Mouse (Mus musculus) layer of hippocampus, postnatal 25 days (tissue): ENCODE results near the gene Hoxa6. TPM values are rescaled to one million over a fixed set of nuclear protein-coding genes. Genes with fewer than 3 reads are reported as not detected.
A peak's percentile ranks its signal among the peaks of the same experiment; 100 is the strongest.

ENCODE experiments used
- DNase-seq, 2 experiments: peaks; one replicate each; pipeline ENCODE4 v3.0.0; 2022; ENCODE audit warnings: mixed read lengths in 2 of 2, low spot score in 1 of 2; ENCODE audit errors: extremely low spot score in 1 of 2
- total RNA-seq, 2 experiments: library from RNA; stranded (reverse); gene quantifications; 2 replicates each; pipeline ENCODE4 v1.2.3; 2021

The Hoxa6 gene
- not detected for total RNA-seq

DNA sequence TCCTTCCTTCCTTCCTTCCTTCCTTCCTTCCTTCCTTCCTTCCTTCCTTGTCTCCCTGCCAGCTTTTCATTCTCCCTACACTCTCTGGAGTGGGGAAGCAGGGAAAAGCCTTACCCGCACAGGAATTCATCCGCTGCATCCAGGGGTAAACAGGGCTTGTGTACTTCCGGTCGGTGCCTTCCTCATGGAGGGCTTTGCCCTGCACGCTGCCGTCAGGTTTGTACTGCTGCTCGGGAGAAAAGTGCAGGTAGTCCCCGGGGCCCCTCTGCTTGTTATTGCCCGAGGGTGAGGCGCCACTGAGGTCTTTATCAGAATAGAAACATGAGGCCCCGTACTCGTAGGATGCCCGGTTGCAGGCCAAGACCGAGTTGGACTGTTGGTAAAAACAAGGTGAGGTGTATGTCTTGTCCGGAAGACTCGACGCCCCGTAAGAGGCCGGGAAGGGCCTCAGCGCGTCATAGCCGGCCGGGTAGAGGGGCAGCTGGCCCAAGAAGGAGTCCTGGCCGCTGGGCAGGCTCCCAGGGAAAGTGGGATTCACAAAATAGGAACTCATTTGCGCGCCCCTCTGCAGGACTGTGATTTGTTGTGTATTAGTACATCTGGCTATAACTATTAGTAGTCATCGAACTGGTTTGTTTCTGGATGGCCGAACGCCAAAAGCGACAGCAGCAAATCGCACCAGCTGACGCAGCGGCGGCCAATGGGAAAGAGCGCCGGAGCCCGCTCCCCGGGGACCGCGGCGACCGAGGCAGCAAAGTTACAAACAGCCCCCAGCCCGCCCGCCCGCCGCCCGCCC, at the start of gene Hoxa6:
TSS of gene Hoxa6 (minus strand) at position 651 of the 796 bp plus-strand sequence.
- DNase-seq, result no peak

DNA sequence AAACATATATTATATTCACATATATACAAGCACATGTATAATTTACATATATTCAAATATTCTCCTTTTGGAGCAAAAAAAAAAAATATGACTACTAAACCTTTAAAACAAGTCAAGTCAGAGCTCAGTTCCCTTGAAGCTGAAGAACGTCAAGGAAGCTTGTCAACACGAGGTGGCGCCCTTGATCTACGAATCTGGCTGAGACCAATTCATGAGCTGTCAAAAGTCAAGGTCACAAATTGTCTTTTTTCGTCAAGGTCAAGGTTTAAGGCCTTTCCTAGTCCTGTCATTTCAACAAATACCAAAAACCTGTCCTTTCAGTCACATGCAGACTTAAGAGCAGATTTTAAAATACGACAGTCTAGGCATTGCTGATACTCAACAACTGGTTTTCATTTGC, 48.4 kb upstream of the Hoxa6 start:
- peak; percentile 62 to 89 for DNase-seq

DNA sequence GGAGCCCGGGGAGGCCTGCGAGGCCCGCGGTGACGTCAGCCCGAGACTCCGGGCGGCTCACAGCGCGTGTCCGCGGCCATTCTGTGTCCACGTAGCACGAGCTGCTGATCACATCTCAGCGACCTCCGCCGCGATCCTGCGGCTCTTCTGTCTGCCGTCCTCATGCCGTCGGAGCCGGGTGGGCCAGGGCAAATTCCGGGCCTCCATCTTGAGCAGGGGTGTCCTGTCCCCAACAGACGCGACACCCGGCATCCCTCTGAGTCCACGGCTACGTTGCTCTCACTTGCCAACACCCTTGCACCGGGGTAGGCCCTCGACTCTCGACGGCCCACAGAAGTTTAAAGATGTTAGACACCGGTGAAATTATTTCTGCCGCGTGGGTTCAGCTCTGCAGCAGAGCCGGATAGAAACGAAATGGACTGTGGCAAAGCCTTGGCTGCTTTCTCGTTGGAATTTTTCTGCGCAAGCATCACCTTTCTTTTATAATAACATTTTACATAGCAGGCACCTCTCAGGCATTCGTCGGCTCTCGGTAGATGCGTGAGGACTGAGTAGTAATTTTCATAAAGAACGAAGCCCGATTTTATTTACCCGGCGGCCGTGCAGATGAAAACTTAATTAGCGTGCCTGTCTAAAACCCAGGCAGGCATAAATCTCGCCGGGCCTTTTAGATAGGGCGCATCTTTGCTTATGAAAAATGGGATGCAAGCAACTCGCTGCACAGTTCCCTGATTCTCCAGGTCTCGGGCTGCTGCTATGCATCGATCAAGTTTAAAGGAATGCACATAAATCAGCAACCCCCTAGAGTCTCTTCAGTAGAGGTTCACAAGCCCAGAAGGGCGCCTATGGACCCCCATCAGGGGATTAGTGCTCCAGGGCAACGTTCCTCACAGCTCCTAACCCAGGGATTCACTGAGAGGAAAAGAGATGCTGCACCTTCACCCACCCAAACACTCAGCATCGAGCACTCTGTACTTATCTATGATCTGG, 45.3 kb upstream of the Hoxa6 start:
- no peak for DNase-seq

DNA sequence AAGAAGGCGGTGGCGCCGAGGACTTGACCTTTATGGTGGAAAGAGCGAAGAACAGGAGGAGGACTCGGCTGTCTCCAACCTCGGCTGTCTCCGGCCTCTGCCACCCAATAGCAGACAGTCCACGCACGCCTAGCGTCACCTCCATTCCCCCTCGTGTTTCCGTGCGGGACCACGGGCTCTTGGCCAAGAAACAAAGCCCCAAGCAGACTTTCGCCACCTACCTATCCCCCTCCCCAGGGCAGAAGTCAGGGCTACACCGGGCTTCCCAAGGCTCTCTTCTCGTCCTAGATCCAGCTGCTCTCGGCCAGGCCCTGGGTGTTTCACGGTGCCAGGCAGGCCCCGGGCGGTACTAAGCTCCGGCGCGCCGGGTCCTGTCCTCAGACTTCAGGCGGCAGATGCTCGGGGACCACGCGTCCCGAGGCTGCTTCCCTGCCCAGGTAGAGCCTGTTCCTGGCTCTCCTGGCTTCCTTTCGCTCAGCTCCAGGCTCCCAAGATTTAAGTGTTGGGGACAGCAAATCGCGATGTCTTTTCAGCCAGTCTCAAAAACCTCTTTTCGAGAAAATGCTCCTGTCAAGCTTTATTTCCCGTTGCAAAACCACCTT, 44.4 kb upstream of the Hoxa6 start:
- DNase-seq, result no peak

DNA sequence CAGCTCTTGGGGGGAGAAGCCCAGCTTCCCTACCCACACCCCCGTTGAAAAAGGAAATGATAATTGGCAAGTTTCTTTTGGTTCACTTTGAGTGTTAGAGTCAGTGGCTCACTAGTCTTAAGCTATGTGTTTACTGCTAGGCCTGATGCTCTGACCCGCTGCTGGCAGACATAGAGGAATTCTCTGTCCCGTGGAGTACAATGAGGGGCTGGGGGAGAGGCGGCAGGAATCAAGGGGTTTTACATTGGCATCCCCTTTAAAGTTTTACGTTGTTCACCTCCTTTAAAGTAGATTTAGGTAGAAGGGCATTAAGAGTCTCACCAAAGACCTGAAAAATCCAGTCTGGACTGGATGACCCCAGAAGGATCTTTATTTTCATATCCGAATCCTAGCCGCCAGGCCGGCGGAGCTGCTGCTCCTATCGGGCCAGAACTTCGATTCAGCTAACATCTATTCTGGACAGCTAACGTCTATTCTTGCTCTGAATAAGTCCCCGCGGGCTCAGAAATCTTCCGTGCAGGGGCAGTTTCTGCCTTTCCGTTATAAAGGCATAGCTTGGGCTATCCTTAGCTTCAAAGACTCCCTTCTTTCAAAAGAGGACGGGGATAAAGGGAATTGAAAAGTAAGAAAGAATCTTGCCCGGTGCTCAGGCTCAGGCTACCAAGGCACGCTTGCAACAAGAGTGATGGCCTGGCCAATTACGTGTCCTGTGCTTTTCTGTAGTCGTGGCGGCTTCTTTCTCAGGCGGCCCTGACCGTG, 43.7 kb upstream of the Hoxa6 start:
- DNase-seq, result no peak

- DNase-seq, result no peak
These were observed 42.8 kb upstream of the Hoxa6 start for GRCm38 (mm10) chr6:52251177-52251879.

DNA sequence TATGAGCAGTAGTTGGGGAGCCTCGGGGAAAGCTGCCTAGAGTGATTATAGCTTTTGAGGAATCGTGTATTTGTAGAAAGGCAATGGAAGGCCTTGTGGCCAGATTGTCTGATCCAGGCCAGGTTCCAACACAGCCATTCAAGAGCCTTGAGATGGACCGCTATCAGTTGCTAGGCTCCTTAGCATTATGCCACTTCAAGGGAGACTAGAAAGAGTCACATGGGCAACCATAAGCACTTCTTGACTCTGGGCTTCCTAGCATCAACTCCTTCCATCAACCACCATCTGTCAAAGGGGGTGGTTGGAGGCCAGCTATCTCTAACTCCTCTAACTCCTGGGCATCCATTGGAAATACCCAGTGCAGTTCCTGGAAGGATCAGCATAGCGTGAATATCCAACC, 41.3 kb upstream of the Hoxa6 start:
- no peak for DNase-seq

DNA sequence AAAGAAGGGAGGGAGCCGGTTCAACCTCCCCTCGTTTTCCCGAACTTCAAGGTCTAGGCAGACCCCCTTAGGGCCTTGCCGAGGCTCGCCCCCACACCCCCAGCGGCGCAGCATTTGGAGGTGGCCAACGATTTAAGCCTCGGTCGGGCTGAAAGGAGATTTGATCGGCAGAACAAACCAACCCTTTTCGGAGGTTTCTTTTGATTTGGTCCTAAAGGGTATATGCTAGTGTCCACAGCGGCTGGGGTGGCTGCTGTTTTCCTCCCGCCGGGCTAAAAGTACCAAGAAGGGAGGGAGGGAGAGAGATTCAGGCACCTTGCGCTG, 40.9 kb upstream of the Hoxa6 start:
- no peak for DNase-seq

GRCm38 (mm10) chr6:52248638-52249414, 40.3 kb upstream of the Hoxa6 start:
- no peak for DNase-seq

DNA sequence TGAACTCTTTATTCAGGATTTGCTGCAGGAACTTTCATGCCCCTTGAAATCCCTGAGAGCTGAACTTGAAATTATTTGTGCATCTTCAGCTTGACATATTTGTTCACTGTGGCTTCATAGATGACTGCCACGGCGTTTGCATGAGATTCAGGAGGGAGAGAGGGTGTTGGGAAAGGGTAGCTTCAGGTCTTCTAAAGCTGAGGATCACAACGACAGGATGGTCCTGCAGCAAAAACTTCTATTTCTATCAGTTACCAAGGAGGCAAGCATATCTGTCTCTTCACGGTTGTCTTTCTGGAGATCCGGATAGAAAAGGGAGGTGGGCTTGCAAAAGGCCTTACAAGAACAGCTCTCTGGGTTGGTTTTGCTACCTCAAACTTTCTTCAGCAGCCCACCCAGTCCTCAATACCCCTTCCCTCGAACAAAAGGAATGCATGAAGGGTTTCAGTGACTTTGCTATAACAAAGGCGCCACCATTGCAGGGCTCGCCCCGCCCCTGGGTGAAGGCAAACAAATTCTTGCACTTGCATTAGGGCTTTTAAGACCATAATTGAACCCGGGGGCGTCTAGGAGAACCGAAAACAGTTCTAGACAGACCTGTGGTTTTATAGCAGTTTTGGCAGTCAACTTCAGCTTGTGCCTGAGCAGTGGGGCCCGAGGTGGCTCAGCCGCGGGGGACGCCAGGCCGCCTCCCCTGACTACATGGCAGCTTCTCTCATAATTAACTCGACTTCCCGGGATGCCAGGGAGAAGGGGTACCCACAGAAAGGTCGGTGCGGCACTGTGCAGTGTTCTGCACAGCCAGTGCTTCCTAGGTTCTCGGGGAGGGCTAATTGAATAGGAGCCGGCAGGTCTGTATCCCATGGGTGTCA, 39.5 kb upstream of the Hoxa6 start:
- no peak for DNase-seq

GRCm38 (mm10) chr6:52246916-52247315, 38.4 kb upstream of the Hoxa6 start:
- no peak for DNase-seq

- no peak for DNase-seq
These were observed 37.9 kb upstream of the Hoxa6 start for GRCm38 (mm10) chr6:52246403-52246803.

GRCm38 (mm10) chr6:52245757-52246142, 37.2 kb upstream of the Hoxa6 start, which contains the start of gene Hoxa11:
Hoxa11 (minus strand) TSS chr6:52245810.
- no peak for DNase-seq

- no peak for DNase-seq
These were observed 36.7 kb upstream of the Hoxa6 start for GRCm38 (mm10) chr6:52245040-52245756.

DNA sequence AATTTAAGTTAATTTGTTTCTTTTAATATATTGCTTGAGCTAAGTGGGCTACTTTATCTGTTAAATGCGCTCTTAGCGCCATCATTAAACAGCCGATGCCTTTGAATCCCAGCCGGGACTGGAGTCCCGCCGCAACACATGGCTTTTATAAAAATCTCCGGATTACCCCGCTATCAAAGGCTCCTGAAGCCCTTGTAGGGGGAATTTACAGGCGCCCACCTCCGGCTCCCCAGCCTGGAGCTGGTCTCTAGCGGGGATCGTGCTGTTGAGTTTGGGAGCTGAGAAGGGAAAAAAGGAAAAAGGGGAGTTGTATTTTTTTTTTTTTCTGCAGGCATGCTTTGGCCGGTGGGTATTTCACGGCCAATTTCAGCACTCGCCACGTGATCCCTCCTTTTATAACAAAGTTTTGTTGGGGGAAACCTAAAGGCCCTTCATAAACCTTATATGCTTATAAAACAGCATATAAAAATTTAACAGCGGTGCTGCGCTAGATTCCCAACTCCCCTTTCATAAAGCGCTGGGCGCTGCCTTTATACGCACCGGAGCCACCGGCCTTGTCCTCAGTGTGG, 36.0 kb upstream of the Hoxa6 start:
- no peak for DNase-seq

GRCm38 (mm10) chr6:52243681-52244121, 35.2 kb upstream of the Hoxa6 start:
- no peak for DNase-seq

DNA sequence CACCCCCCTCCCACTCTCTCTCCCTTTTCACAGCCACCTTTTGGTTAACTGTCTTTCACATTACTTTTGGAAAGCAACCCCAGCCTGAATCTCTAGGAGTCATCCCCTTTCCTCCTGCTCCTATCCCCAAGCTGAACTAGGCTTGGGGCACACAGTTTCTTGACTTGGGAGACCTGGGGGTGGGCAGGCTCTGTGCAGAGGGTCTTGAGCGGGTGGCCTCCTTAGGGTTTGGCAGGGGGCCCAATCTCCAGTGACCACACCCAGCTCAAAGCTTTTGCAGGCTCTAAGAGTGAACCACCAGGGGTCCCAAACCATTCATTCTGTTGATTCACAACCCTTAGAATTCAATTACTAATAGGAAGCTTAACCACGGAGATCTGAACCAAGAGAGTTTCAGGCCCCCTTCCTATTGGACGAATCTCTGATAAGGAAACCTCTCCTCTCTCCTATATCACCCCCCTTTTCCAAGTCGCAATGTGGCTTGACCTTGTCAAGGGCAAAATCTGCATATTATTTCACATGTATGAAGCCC, 34.3 kb upstream of the Hoxa6 start:
- DNase-seq, result no peak
